Comparison of ENCODE assay signal across 10 mouse cellular contexts in genomic region chr11:6472076-6472475, GRCm38 (mm10). TPM values are rescaled to one million over a fixed set of nuclear protein-coding genes. Genes with fewer than 3 reads are reported as not detected.
DNase-seq lines count a peak whose midpoint lies in the region; ATAC-seq and TF ChIP-seq lines count a peak whose summit lies in the region.
"Had no signal": no experiment of that assay in that cellular context is flagged by ENCODE, and none has a peak within 500 bp of the region (broad histone marks: within the 10 kb centered on the region; RNA-seq: fewer than 3 reads in every experiment).

No protein-coding gene starts in this region.

- H3K27ac ChIP-seq in kidney, postnatal 0 days = no peak overlapping the region
- peak overlapping the region; percentile 83 for H3K27ac ChIP-seq in intestine, embryonic 14.5 days (ENCODE audit: low read depth)
- H3K27ac ChIP-seq in neural tube, embryonic 12.5 days = no peak overlapping the region

- H3K36me3 ChIP-seq in kidney, postnatal 0 days (ENCODE audit: insufficient read depth, low read length) = no peaks in the 10 kb centered on the region
- peaks cover 34% of the 10 kb centered on the region for H3K36me3 ChIP-seq in intestine, embryonic 14.5 days (ENCODE audit: control insufficient read depth, insufficient read depth, low read length)
- H3K36me3 ChIP-seq in neural tube, embryonic 12.5 days = peaks cover 6% of the 10 kb centered on the region; the same call in 1 of the 2 replicates

- intact Hi-C loops in left cerebral cortex, postnatal 36 days (cut with DNase I) = loop anchor here (5.0 kb wide), 1 partner anchor 155 kb away; the partner anchor contains the start of gene Tbrg4

- peak overlapping the region; percentile 93 for H3K4me3 ChIP-seq in kidney, postnatal 0 days (replicated peaks; ENCODE audit: low read depth, low read length)
- H3K4me3 ChIP-seq in intestine, embryonic 14.5 days (ENCODE audit: low read depth, low read length) = peak overlapping the region; percentile 98
- peak overlapping the region; percentile 31 for H3K4me3 ChIP-seq in neural tube, embryonic 12.5 days

- peaks cover 23% of the 10 kb centered on the region for H3K4me1 ChIP-seq in kidney, postnatal 0 days (replicated peaks; ENCODE audit: insufficient read depth, low read length)
- peaks cover 38% of the 10 kb centered on the region for H3K4me1 ChIP-seq in intestine, embryonic 14.5 days (replicated peaks; ENCODE audit: control insufficient read depth, insufficient read depth, low read length)
- peaks cover 43% of the 10 kb centered on the region for H3K4me1 ChIP-seq in neural tube, embryonic 12.5 days

- H3K9ac ChIP-seq in kidney, postnatal 0 days (ENCODE audit: low read depth, low read length) = peak overlapping the region; percentile 28; the same call in 1 of the 2 replicates
- H3K9ac ChIP-seq in intestine, embryonic 14.5 days (ENCODE audit: low read length) = peak overlapping the region; percentile 93
- H3K9ac ChIP-seq in neural tube, embryonic 12.5 days = peak overlapping the region; percentile 57

- no peaks in the 10 kb centered on the region for H3K27me3 ChIP-seq in kidney, postnatal 0 days (ENCODE audit: insufficient read depth, low read length)
- H3K27me3 ChIP-seq in intestine, embryonic 14.5 days (replicated peaks; ENCODE audit: control insufficient read depth, insufficient read depth, low read length) = no peaks in the 10 kb centered on the region
- no peaks in the 10 kb centered on the region for H3K27me3 ChIP-seq in neural tube, embryonic 12.5 days (replicated peaks)

- no peak for ATAC-seq in kidney, postnatal 0 days (replicated peaks; ENCODE audit: low FRiP score, low read depth)
- ATAC-seq in common myeloid progenitor, adult 5-6 weeks (replicated peaks; ENCODE audit: low read depth, poor library complexity, severe bottlenecking) = peak; percentile 39; the same call in 1 of the 2 replicates
- no peak for ATAC-seq in intestine, embryonic 14.5 days (replicated peaks; ENCODE audit: low FRiP score, low TSS enrichment, low read depth)
- ATAC-seq in neural tube, embryonic 12.5 days (ENCODE audit: low FRiP score, low read depth) = no peak

- H3K4me2 ChIP-seq in kidney, postnatal 0 days (ENCODE audit: low read length) = peak overlapping the region; percentile 82
- peak overlapping the region; percentile 98 for H3K4me2 ChIP-seq in intestine, embryonic 14.5 days (ENCODE audit: low read length)
- H3K4me2 ChIP-seq in neural tube, embryonic 12.5 days (replicated peaks) = peak overlapping the region; percentile 84

- no peaks in the 10 kb centered on the region for H3K9me3 ChIP-seq in kidney, postnatal 0 days (replicated peaks; ENCODE audit: low read length)
- H3K9me3 ChIP-seq in intestine, embryonic 14.5 days (ENCODE audit: control insufficient read depth, low read length) = no peaks in the 10 kb centered on the region
- H3K9me3 ChIP-seq in neural tube, embryonic 12.5 days = no peaks in the 10 kb centered on the region

- no peak for TF ChIP-seq CTCF in kidney, postnatal 0 days (IDR thresholded peaks at IDR 0.05; ENCODE audit: low read depth)

- peak; percentile 64 for DNase-seq in kidney, postnatal 0 days (ENCODE audit: low spot score)
- DNase-seq in kidney, adult 8-10 months = no peak
- no peak for DNase-seq in intestine, embryonic 14.5 days (ENCODE audit: low spot score)
- DNase-seq in adrenal gland, postnatal 14 days = no peak
- DNase-seq in thymus, postnatal 4 days = no peak
- DNase-seq in left cerebral cortex, postnatal 36 days (ENCODE audit: low spot score in 2 of 2) = no peak
- DNase-seq: kidney, adult 2 months; right cerebral cortex, postnatal 4 days had no signal

RNA-seq across cellular contexts. Expression of gene Purb, which starts 3.6 kb away (rescaled TPM):
- polyA plus RNA-seq in kidney, postnatal 0 days (2015; fragmentation: Nextera tagmentation; extraction: Ambion mirVana) = 24.5 and 26.4 TPM in 2 replicates
- total RNA-seq in common myeloid progenitor, adult 5-6 weeks (2017) = 65.8 and 78.7 TPM in 2 replicates
- 25.7 and 26.2 TPM in 2 replicates for polyA plus RNA-seq in intestine, embryonic 14.5 days (2014; fragmentation: Nextera tagmentation; extraction: Ambion mirVana)
- polyA plus RNA-seq in neural tube, embryonic 12.5 days (2016; fragmentation: Nextera tagmentation; extraction: Ambion mirVana) = 13.8 and 14.2 TPM in 2 replicates
- 73.6 and 75.8 TPM in 2 replicates for total RNA-seq in adrenal gland, postnatal 14 days (2021)
- total RNA-seq in left cerebral cortex, postnatal 36 days (2021) = 100 to 1,000 TPM; 283 to 295 TPM

RNA-seq across cellular contexts. Expression of gene H2afv, which starts 27.8 kb away (rescaled TPM):
- polyA plus RNA-seq in kidney, postnatal 0 days (2015; fragmentation: Nextera tagmentation; extraction: Ambion mirVana) = 441 and 458 TPM in 2 replicates
- 88.8 and 129 TPM in 2 replicates for total RNA-seq in common myeloid progenitor, adult 5-6 weeks (2017)
- polyA plus RNA-seq in intestine, embryonic 14.5 days (2014; fragmentation: Nextera tagmentation; extraction: Ambion mirVana) = 510 and 552 TPM in 2 replicates
- polyA plus RNA-seq in neural tube, embryonic 12.5 days (2016; fragmentation: Nextera tagmentation; extraction: Ambion mirVana) = 580 and 625 TPM in 2 replicates
- total RNA-seq in adrenal gland, postnatal 14 days (2021) = 84.2 and 99.3 TPM in 2 replicates
- 10 to 100 TPM; 41.4 to 43.4 TPM for total RNA-seq in left cerebral cortex, postnatal 36 days (2021)

RNA-seq across cellular contexts. Expression of gene Myo1g, which starts 48.7 kb away (rescaled TPM):
- polyA plus RNA-seq in kidney, postnatal 0 days (2015; fragmentation: Nextera tagmentation; extraction: Ambion mirVana) = 0.42 and 0.83 TPM in 2 replicates
- 27.1 and 38.1 TPM in 2 replicates for total RNA-seq in common myeloid progenitor, adult 5-6 weeks (2017)
- 1.3 TPM in 2 replicates for polyA plus RNA-seq in intestine, embryonic 14.5 days (2014; fragmentation: Nextera tagmentation; extraction: Ambion mirVana)
- polyA plus RNA-seq in neural tube, embryonic 12.5 days (2016; fragmentation: Nextera tagmentation; extraction: Ambion mirVana) = 0.97 and 1.0 TPM in 2 replicates
- 4.0 and 11.8 TPM in 2 replicates for total RNA-seq in adrenal gland, postnatal 14 days (2021)
- 1 to 10 TPM in 1 of 2 experiments, under 1 TPM in 1; 0.57 to 1.3 TPM for total RNA-seq in left cerebral cortex, postnatal 36 days (2021)

RNA-seq across cellular contexts. Expression of gene Ppia, which starts 56.8 kb away (rescaled TPM):
- 5,621 and 5,791 TPM in 2 replicates for polyA plus RNA-seq in kidney, postnatal 0 days (2015; fragmentation: Nextera tagmentation; extraction: Ambion mirVana)
- 2,015 and 2,091 TPM in 2 replicates for total RNA-seq in common myeloid progenitor, adult 5-6 weeks (2017)
- 5,694 and 5,748 TPM in 2 replicates for polyA plus RNA-seq in intestine, embryonic 14.5 days (2014; fragmentation: Nextera tagmentation; extraction: Ambion mirVana)
- 4,309 and 4,532 TPM in 2 replicates for polyA plus RNA-seq in neural tube, embryonic 12.5 days (2016; fragmentation: Nextera tagmentation; extraction: Ambion mirVana)
- total RNA-seq in adrenal gland, postnatal 14 days (2021) = 1,829 and 1,894 TPM in 2 replicates
- total RNA-seq in left cerebral cortex, postnatal 36 days (2021) = 1,000 to 10,000 TPM; 1,722 to 2,059 TPM

Comparison
In these comparisons a context has a peak if more than half of its experiments do, and no peak if none do; other contexts are left out.
1. H3K4me3 ChIP-seq: peak in every context shown above with its lines; median percentile 98 in intestine, embryonic 14.5 days; 93 in kidney, postnatal 0 days; 31 in neural tube, embryonic 12.5 days.
2. H3K9ac ChIP-seq: peak in every context shown above with its lines; median percentile 93 in intestine, embryonic 14.5 days; 57 in neural tube, embryonic 12.5 days; 28 in kidney, postnatal 0 days.